Mouse (Mus musculus) lung, postnatal 10 days (tissue): ENCODE measurements around the gene Ppp1cc.
A peak's percentile ranks its signal among the peaks of the same experiment; 100 is the strongest.

ENCODE experiments used
- DNase-seq: peaks from one replicate; pipeline ENCODE4 v3.0.0; 2021

Gene Ppp1cc

DNA sequence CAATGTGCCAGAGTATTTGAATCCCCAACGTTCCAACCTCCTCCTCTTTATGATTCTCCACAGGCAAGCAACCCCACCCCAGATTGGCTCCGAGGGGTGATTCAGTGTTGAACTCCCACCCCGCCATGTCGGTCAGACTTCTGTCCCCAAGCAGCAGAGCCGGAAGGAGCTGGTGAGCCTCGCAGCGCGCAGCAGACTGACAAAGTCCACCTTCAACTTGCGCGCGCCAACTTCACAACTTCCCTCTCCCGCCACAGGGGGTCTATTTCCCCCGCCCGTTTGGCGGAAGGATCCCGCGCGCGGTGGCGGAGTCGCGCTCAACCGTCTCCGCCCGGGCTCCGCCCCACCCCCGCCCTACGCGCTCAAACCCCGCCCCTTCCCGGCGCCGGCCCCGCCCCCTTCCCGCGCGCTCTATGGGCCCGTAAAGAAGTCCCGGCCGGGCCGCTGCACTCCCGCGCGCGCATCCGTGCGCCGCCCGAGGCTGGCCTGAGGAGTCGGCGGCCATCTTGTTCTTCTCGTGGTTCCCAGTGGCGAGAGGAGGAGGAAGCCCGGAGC lies at the start of gene Ppp1cc:
Gene Ppp1cc, plus strand, starts transcription at position 452 of the 555 bp plus-strand sequence.
- peak; percentile 95 for DNase-seq

DNA sequence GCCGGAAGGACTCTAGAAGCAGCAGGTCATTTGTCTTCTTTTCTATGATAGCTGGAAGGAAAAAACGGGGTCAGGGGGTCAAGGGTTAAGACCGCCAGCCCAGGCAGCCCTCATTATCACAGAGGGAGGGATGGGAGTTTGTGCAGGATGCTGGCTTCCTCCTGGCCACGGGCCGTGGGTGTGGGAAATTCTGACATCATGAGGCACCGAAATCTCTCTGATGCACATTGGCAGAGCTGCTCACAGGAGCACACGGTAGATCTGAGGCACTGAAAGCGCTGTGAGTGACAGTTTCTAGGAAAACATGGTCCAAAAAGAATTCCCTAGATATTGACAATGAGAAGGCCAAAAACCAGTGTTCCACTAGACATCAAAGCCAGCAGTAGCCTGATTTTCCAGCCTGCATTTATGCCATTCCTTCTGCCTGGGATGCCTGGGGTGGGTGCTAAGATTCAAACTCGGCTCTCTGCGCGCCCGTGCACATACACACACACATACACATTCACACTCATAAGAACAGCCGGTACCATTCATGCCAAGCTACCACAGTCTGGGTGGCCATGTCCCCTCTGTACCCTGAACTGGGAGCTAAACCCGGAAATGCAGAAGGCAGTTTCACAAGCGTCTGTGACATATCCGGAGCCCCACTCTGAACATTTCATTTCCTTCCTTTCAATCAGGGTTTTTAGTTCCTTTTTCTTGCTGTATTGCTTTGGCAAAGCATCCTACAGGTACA lies 48.6 kb upstream of the Ppp1cc start:
- DNase-seq: no peak

DNA sequence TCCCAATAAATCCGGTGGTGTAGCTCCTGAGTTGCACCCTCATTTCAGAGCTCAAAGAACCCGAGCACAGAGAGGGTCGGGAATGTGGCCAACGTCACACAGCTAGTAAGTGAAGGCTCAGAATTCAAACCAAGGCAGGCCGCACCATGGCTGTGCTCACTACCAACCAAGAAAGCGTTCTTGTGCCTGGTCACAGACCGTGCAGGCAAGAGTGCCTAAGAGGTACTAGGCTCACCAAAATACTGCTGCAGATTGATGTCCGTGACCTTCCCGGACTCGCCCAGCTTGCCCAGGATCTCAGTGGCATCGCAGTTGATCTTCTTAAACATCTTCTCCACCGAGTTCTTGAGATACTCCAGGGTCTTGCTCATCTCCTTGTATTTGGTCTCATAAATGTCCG lies 47.5 kb upstream of the Ppp1cc start:
- DNase-seq: no peak

DNA sequence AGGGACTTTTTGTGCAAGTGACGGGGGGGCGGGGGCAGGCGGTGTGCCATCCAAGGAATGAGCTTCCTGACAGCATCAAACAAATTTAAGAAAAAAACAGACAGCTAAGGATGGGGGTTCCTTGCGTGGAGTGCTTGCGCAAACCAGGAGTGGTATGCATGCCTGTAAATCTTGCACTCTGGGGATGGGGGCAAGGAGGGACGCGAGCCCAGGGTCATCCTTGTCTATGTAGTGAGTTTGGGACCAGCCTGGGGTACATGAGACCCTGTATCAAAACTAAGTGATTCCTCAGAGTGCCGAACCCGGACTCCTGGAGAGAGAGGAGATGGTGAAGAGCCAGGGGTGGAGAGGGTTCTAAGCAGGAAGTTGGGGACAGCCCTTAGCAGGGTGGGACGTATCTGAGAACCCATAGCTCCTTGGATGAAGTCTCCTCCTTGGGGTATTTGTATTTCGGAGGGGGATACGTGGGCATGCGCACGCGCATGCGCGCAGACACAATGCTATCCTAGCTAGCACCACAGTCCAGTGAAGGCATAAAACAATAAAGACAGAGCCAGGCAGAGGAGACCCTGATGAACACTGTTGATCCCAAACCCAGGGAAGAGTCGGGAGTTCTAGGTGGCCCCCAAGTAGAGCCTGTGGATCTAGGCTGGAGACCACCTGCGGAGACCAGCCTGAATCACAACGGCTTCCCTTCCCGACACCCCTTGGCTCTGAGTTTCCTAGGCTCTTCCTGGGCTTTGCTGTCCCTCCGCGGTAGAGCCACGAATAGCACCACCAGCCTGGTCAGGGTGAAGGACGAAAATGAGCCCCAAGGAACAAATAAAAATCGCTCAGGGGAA lies 46.8 kb upstream of the Ppp1cc start:
- no peak for DNase-seq

DNA sequence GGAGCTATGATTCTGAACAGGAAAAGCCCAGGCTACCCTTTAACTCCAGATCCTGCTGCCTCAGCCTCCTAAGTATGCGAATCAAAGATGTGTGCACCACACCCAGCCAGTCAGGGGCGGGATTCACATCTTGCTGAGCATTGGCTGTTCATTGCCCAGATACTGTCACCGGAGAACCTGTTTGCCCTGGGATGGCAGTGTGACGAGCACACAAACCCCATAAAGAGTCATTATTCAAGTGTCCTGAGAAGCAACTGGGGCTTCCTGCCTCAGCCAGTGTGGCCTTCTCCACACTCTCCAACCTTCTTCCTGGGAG lies 46.2 kb upstream of the Ppp1cc start:
- no peak for DNase-seq

DNA sequence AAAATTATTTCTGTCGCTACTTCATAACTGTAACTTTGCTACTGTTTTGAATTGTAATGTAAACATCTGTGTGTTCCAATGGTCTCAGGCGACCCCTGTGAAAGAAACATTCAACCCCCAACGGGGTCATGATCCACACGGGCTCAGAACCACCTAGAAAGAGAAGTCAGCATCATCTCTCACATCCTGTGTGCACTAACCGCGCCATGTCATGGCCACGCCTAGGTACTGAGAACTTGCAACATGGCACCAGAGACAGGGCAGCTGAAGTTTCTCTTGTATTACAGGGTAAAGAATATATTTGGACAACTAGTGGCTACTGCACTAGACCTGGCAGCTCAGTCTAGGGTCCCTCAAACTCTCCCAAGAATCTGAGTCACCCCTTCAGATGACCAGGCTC lies 44.6 kb upstream of the Ppp1cc start:
- DNase-seq: no peak

DNA sequence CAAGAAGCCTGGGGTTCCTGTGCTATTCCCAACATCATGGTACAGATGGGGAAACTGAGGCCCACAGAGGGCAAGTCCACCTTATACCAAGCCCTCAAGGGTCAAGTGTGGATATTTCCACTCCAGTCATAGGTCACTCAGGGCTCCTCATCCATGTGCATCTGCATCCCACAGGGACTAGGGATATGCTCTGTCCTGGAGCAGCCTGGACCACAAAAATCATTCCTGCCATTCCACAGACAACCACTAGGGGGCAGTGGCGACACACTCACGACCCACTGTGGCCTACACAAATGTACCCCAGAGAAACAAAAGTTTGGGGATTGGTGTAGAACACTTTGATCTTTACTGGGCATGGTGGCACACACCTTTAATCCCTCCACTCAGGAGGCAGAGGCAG lies 43.9 kb upstream of the Ppp1cc start:
- peak; percentile 76 for DNase-seq

DNA sequence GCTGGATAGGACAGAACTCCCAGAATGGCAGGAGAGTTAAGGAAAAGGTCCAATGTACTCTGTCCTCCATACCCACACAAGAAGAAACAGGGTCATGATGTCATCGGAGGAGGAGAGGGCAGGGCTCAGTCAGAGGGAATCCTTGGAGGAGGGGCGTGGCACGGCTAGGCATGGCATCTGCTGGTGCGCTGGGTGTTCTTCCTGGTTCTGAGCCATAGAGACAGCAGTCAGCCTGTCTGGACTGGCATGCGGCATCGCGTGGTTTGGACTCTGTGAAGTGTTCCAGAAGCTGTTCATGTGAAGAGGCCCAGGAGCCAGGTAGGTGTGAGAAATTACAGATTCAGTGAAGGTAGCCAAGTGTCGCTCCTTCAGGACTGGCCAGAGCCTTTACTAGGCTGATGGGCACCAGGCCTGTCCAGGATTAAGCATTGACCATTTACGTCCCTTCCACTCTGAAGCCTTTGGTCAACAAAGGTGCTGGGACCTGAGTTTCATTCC lies 42.8 kb upstream of the Ppp1cc start:
- no peak for DNase-seq

DNA sequence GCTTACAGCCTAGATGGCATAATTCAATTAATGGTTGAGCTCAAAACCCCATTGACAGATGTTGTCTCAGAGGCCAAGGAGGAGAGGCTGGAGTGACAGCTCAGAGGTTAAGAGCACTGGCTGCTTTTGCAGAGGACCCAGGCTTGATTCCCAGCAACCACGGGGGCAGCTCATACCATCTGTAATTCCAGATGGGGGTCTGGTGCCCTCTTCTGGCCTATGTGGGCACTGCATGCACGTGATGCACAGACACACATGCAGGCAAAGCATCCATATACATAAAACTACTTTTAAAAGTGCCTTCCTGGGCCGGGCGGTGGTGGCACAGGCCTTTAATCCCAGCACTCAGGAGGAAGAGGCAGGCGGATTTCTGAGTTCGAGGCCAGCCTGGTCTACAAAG lies 41.8 kb upstream of the Ppp1cc start:
- DNase-seq: no peak

DNA sequence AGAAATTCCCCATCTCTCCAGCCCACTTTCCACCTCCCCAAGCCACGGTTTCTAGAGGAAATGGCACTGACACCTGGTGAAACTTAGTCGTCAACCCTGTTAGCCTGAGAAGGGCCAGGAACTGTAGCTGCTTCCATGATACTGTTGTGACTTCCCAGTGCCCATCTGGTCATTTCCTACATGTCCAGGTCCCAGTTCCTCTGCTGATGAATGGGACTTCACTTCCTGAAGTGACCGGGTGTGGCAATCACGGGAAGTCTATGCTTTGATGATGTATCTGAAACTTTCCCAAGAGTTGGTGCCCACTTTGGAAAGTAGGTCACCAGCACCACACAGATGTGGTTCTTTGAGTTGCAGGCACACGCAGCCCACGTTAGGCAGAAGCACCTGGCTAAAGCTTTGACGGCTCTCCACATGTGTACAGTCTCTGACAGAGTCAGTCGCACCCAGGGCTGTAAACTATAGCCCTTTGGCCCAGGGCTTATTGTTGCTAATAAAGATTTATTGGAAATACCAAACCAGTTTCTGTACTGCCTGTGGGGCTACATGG lies 32.8 kb upstream of the Ppp1cc start:
- no peak for DNase-seq

DNA sequence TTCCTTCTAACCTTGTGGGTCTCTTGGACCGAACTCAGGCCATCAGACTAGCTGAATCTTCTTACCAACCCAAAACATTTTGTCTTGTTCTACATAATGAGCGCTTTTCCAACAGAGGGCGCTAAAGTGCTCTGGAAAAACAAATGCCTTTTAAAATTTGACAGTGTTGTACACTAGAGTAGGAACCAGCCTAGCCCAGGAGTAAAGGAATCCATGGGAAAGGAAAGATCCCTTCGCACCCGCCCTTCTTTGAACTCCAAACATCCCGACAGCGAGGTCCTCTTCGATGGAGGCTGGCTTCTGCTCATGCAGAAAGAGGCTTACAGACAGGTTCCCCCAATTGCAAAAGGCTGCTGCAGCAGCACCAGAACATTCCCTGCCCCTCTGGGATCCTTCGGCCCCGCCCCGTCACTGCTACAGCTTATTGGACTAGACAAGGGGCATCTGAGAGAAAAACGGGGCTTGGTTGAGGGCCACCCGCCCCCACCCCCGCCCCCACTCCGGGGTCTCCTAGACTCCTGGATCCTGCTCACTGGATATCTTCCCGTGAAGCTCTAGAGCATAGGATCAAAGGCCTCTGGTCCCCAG lies 28.9 kb upstream of the Ppp1cc start:
- peak; percentile 90 for DNase-seq

DNA sequence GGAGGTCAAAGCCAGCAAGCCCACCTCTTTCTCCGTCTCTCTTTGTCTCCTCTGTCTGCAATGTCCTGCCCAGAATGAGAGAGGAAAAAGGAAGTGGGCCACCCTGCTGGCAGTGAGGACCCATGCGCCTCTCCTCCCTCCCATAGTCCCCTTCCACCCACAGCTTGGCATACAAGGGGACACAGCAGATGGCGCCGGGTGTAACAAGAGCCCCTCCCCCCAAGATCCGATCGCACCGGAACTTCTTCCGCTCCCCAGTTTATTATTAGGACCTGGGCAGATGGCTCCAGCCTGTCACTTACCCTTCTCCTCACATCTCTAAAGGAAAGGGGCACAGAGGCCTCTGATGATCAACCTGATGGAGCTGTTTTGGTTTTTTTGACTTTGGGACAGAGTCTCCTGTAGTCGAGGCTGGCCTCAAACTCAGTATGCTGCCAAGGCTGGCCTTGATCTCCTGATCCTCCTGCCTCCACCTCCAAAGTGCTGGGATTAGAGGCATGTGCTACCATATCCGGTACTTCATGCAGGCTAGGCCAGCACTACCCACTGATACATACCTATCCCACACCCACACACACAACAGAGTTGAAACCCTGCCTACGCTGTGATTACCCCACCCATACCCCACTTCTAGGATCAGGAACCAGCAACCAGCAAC lies 27.6 kb upstream of the Ppp1cc start:
- no peak for DNase-seq

DNA sequence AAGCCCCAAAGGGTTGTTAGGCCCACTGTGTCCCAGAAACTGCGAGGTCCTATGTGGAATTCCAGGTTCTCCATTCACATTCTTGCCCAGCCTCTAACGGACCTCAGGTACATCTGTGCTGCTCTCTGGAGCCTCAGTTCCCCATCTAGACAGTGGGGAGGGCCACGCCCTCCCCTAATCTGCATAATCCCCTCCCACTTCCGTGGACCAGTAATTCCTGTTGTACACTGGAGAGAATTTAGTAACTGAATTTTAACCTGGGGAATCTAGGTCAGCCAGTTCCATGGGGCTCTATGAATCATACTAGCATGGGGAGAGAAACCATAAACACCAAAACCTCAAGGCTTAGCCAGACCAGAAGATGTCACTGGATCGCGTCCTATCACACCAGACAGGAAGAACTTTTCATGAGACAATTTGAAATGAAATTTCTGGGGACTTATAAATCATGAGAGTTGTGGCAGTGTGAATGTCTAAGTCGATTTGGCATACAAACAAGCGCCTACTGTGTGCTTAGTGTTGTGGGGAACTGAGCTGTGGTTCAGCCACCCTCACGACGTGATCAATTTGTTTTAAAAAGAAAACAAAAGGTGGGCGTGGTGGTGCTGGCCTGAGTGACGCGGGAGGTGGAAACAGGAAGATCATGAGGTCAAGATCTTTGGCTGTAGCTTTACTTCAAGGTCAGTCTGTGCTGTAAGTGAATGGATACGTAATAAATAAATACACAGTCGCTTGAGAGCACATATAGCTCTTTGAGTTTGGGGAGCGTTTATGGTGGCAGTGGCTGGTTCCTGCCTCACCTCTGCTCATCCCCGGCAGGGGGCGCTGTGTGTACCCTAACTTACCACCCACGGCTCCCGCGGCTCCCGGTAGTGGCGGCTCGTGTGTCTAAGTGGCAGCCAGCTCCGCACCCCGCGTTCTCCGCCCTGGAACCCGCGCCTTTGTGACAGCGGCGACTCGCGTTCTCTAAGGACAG lies 26.7 kb upstream of the Ppp1cc start:
- peak; percentile 91 for DNase-seq

DNA sequence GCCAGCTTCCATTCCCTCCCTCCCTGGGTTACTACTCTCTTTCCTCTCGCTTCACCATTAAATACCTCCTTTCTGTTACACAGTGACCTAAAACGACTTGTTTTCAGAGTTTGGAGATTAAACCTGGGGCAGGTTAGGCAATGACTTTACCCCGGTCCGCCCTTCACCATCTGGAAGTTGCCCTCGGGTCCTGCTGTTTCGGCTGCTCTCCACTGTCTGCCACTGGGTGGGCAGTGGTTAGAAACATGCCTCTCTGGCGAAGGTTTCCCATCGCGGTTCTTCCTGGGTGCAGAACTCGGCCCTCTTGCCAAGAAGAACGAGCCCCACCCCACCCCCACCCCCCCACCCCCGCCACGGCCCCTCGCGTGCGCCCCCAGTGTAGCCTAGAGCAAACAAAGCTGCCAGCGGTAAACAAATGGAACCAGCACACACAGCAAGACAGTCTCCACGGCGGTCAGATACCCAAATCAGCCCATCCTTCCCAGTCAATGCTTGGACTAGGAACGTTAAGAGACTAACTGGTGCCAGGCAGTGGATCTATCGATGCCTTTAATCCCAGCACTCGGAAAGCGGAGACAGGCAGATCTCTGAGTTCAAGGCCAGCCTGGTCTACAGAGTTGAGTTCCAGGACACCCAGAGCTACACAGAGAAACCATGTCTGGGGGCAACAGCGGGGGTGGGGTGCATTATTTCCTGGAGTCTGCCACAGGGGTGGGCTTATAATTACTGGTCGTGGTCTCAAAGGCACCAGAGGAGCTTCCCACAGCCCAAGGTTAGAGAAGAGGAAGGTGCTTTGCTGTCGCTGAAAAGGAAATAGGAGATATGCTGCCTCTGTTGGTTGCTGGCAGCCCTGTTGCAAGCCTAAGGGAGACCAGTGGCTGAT lies 25.7 kb upstream of the Ppp1cc start:
- no peak for DNase-seq

DNA sequence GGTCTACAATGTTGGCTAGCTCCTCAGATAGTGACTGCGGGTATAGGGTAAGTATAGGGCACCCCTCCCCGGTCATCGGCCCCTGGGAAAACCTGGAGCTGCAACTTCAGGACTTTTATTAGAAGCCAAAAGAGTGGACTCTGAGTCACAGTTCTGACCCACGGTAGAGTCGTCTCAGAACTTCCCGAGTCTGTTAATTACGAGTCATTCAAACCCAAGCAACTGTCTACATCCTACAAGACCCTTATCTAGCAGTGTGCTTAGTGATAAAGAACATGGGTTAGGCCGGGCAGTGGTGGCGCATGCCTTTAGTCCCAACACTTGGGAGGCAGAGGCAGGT lies 25.1 kb upstream of the Ppp1cc start:
- no peak for DNase-seq

DNA sequence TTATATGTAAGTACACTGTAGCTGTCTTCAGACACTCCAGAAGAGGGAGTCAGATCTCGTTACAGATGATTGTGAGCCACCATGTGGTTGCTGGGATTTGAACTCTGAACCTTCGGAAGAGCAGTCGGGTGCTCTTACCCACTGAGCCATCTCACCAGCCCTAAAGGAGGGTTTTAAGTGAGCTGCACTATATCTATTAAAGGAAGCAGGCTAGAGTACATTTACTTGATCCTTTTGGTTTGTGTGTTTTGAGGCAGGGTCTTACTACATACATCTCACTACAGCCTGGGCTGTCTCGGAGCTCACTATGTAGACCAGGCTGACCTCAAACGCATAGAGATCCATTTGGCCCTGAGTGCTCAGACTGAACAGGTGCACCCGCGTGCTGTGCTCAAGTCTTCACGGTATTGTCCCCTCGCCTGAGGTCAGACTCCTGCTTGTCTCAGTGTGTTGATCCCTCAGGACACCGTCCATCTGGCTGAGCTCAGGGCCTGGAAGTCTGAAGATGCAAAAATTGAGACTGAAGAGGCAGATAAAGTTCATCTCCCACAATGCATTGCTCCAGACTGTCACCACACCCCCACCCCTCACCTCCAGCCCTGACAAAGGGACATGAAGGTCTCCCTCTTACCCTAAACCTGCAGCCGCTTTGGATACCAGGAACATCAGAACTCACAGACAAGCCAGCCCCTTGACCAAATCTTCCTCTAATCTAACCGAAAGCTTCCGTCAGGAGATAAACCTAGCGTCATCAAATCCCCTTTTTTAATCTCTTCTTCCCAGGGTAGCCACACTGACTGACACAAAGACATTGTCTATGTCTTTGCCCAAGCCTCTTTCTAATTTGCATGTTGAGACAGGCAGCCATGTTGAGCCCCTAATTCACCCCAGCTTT lies 23.4 kb upstream of the Ppp1cc start:
- DNase-seq: no peak

DNA sequence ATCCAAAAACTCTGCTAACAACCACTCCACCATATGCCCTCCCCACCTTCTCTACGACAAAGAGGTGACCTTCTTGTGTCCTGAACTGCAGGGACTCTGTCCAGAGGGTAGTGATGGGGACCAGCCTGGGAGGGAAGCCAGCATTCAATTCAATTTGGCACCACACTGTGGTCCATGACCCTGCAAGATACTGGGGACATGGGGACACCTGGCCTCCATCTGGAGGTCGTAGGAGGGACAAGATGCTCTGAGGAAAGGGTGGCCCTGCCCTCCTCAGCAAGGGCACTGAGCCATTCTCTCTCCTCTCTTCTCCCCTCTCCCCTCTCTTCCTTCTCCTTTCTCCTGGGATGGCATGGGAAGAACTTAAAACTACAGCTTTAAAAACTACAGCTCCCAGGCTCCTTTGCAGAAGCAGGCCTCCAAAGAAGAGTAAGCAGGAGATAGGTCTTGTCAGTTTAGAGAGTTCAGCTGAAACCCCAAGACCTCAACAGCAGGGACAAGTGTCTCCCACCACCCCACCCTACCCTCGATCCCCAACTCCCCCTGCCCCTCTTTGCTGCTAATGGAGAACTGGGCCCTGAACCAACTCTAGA lies 22.7 kb upstream of the Ppp1cc start:
- no peak for DNase-seq

DNA sequence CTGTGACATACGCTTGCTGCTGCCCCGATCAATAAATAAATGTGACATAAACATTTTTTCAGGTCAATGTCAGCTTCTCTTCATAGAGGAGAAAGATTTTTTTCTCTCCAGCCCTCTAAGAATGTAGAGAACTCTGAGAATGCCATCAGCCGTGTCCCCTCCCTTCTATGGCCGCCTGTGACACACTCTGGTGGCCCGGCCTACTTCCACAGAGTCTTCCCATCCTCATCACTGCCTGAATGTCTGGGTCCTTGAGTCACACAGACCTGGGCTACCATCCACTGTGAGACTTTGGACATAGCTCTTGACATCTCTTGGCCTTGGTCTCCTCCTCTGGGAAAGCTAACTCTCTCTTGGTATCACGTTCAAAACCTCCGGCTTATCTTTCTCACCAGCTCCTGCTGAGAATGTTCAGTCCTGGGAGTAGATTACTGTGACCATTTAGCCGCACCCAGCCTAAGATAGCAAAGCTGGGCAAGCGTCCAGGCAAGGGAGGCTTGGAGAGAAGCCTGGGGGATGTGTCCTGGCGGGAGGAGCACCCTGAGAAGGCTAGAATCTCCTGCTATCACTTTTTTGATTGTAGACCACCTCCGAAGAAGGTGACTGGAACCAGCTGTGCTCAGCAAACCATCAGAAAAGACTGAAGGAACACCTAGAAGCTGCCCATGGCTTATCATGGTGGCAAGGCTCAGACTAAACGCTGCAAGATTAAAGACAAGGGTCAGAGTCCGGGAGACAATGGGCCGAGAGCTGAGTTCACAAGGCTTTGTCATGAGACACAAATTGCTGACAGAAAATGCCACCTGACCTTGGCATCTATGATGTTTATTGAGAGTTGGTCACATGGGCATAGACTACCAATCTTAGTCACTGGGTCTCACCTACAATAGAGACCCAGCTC lies 21.3 kb upstream of the Ppp1cc start:
- peak; percentile 65 for DNase-seq
